Mouse (Mus musculus) limb, embryonic 15.5 days (tissue): Measurements from ENCODE around the gene Zc3h7a. TPM values are rescaled to one million over a fixed set of nuclear protein-coding genes. Genes with fewer than 3 reads are reported as not detected.

Experiments
- ATAC-seq: fragments of 200-750 bp; cut with Nextera tagmentation; 2 replicates; pipeline ENCODE4 v1.8.0; 2017; ENCODE audit warnings: low read depth, moderate TSS enrichment; ENCODE audit not compliant: insufficient number of reproducible peaks, low FRiP score, low TSS enrichment
- H3K27ac ChIP-seq: fragments of 300-500 bp; sonication (generic); 2 replicates; pipeline ENCODE4 v1.5.1; 2015; ENCODE audit warnings: moderate library complexity, mild to moderate bottlenecking, inconsistent platforms
- H3K27me3 ChIP-seq: fragments of 300-500 bp; sonication (generic); 2 replicates; pipeline ENCODE4 v1.6.1; 2015; ENCODE audit warnings: inconsistent platforms
- H3K36me3 ChIP-seq: fragments of 300-500 bp; sonication (generic); 2 replicates; pipeline ENCODE4 v1.6.1; 2015; ENCODE audit warnings: inconsistent platforms
- H3K4me1 ChIP-seq: fragments of 300-500 bp; sonication (generic); 2 replicates; pipeline ENCODE4 v1.6.1; 2015; ENCODE audit warnings: inconsistent platforms
- H3K4me2 ChIP-seq: fragments of 300-500 bp; sonication (generic); 2 replicates; pipeline ENCODE4 v1.6.1; 2015; ENCODE audit warnings: mild to moderate bottlenecking, inconsistent platforms
- H3K4me3 ChIP-seq: fragments of 300-500 bp; sonication (generic); 2 replicates; pipeline ENCODE4 v1.5.1; 2015; ENCODE audit warnings: mild to moderate bottlenecking, inconsistent platforms
- H3K9ac ChIP-seq: fragments of 300-500 bp; sonication (generic); 2 replicates; pipeline ENCODE4 v1.6.1; 2015; ENCODE audit warnings: inconsistent platforms
- H3K9me3 ChIP-seq: fragments of 300-500 bp; sonication (generic); 2 replicates; pipeline ENCODE4 v1.6.1; 2016; ENCODE audit warnings: inconsistent platforms
- WGBS: fragments of 180-500 bp; shearing (Covaris S2); methylation state at CpG from one replicate; pipeline ENCODE4 v1.1.7; 2015; 5-methylcytosine and 5-hydroxymethylcytosine counted together
- microRNA-seq: library from miRNA; unstranded; fragments of <30 nt; microRNA quantifications from one replicate; pipeline ENCODE4, GENCODE M21; 2016
- polyA plus RNA-seq: library from polyadenylated mRNA; unstranded; fragments of >200 nt; fragmentation: Nextera tagmentation; extraction: Ambion mirVana; gene quantifications from 2 replicates; pipeline ENCODE4 v1.2.1, GENCODE M21; 2015

Gene Zc3h7a
- polyA plus RNA-seq, 1 experiment from 2014 or later = 102 TPM

GRCm38 (mm10) chr16:11090836-11091570 is 85.2 kb downstream of the Zc3h7a start:
- Histone ChIP-seq H3K9ac (no peak overlapping the region), H3K9me3 (no peaks in the 10 kb centered on the region), H3K27me3 (no peaks in the 10 kb centered on the region), H3K4me1 (no peaks in the 10 kb centered on the region), H3K36me3 (peaks cover 55% of the 10 kb centered on the region), H3K4me2 (no peak overlapping the region), H3K27ac (no peak overlapping the region), H3K4me3 (no peak overlapping the region)
- 69% methylated on average over 10 of the region's 10 CpGs for WGBS
- ATAC-seq = no peak

GRCm38 (mm10) chr16:11086856-11087588 is 89.2 kb downstream of the Zc3h7a start:
- Histone ChIP-seq H3K9me3 (no peaks in the 10 kb centered on the region), H3K9ac (no peak overlapping the region), H3K27me3 (no peaks in the 10 kb centered on the region), H3K27ac (no peak overlapping the region), H3K4me1 (no peaks in the 10 kb centered on the region), H3K4me3 (no peak overlapping the region), H3K36me3 (peaks cover 86% of the 10 kb centered on the region), H3K4me2 (no peak overlapping the region)
- WGBS = 63% methylated on average over 5 of the region's 5 CpGs
- no peak for ATAC-seq

Small RNA genes within 50 kb of the gene (microRNA-seq; reads per million reads assigned to microRNA genes)
- 77.9 reads per million, percentile 47 among the genes with 10 or more reads in this experiment for gene Gm23935

Other genes with a start within 250 kb of the Zc3h7a start
- gene Snn, start 115.4 kb downstream of the Zc3h7a start, polyA plus RNA-seq = 33.3 and 34.5 TPM in 2 replicates
- gene Litaf, start 110.2 kb downstream of the Zc3h7a start, polyA plus RNA-seq = 113 and 120 TPM in 2 replicates
- gene Txndc11, start 41.7 kb downstream of the Zc3h7a start, polyA plus RNA-seq = 37.4 and 41.6 TPM in 2 replicates
- 156 and 160 TPM in 2 replicates for gene Rsl1d1, start 26.9 kb upstream of the Zc3h7a start, polyA plus RNA-seq
- 60.8 and 75.5 TPM in 2 replicates for gene Gspt1, start 77.9 kb upstream of the Zc3h7a start, polyA plus RNA-seq
- 0.31 TPM in 1 of 2 replicates, not detected in the other for gene Tnfrsf17, start 137.4 kb upstream of the Zc3h7a start, polyA plus RNA-seq
- gene Snx29, start 146.5 kb upstream of the Zc3h7a start, polyA plus RNA-seq = 13.2 and 14.3 TPM in 2 replicates